Mouse (Mus musculus) telencephalon, adult 2 months (tissue): ENCODE measurements around the gene Chrne.

Experiments
- DNase-seq: peaks from one replicate; pipeline ENCODE4 v3.0.0-alpha.2; 2011; ENCODE audit warnings: low read depth, low spot score

The Chrne gene

GRCm38 (mm10) chr11:70628431-70628830, 9.4 kb upstream of the Chrne start:
- no peak for DNase-seq

- no peak for DNase-seq
Observed at GRCm38 (mm10) chr11:70626877-70627276, 7.9 kb upstream of the Chrne start.

GRCm38 (mm10) chr11:70625473-70625872, 6.5 kb upstream of the Chrne start:
- DNase-seq = no peak

- no peak for DNase-seq
Observed at GRCm38 (mm10) chr11:70623053-70623742, 4.2 kb upstream of the Chrne start.

- no peak for DNase-seq
Observed at GRCm38 (mm10) chr11:70621972-70622814, 3.2 kb upstream of the Chrne start.

- DNase-seq = no peak
Observed at GRCm38 (mm10) chr11:70615516-70616093, 3.4 kb downstream of the Chrne start, which contains the start of gene 4930544D05Rik. Gene 4930544D05Rik, plus strand, starts transcription at chr11:70615848.

- no peak for DNase-seq
Observed at GRCm38 (mm10) chr11:70615074-70615473, 3.9 kb downstream of the Chrne start.

- no peak for DNase-seq
Observed at GRCm38 (mm10) chr11:70612505-70612904, 6.5 kb downstream of the Chrne start.

- no peak for DNase-seq
Observed at GRCm38 (mm10) chr11:70610752-70611151, 8.3 kb downstream of the Chrne start.

- DNase-seq = no peak
Observed at GRCm38 (mm10) chr11:70608381-70609066, 10.5 kb downstream of the Chrne start.

- DNase-seq = no peak
Observed at GRCm38 (mm10) chr11:70607611-70608010, 11.4 kb downstream of the Chrne start.

GRCm38 (mm10) chr11:70606717-70607116, 12.3 kb downstream of the Chrne start:
- no peak for DNase-seq

- DNase-seq = no peak
Observed at GRCm38 (mm10) chr11:70605024-70605566, 13.9 kb downstream of the Chrne start.

GRCm38 (mm10) chr11:70598451-70598953, 20.5 kb downstream of the Chrne start:
- DNase-seq = no peak

GRCm38 (mm10) chr11:70597301-70597700, 21.7 kb downstream of the Chrne start:
- no peak for DNase-seq

GRCm38 (mm10) chr11:70596094-70596493, 22.9 kb downstream of the Chrne start:
- DNase-seq = no peak

GRCm38 (mm10) chr11:70595638-70596037, 23.4 kb downstream of the Chrne start:
- no peak for DNase-seq

GRCm38 (mm10) chr11:70594253-70594989, 24.6 kb downstream of the Chrne start:
- DNase-seq = no peak

GRCm38 (mm10) chr11:70591733-70592132, 27.3 kb downstream of the Chrne start:
- no peak for DNase-seq

GRCm38 (mm10) chr11:70586954-70587353, 32.1 kb downstream of the Chrne start:
- DNase-seq = no peak

GRCm38 (mm10) chr11:70586261-70586660, 32.8 kb downstream of the Chrne start:
- DNase-seq = no peak
